Mouse (Mus musculus) ES-Bruce4 (cell line): Measurements from ENCODE around the gene Gm9803. TPM values are rescaled to one million over a fixed set of nuclear protein-coding genes. Genes with fewer than 3 reads are reported as not detected.

Source experiments
- H3K27ac ChIP-seq: 2 replicates; pipeline ENCODE4 v1.5.1; 2012; ENCODE audit warnings: low read length, inconsistent platforms; ENCODE audit not compliant: insufficient read depth
- H3K27me3 ChIP-seq: 2 replicates; pipeline ENCODE4 v1.6.1; 2012; ENCODE audit warnings: mild to moderate bottlenecking, low read length, inconsistent platforms; ENCODE audit not compliant: control insufficient read depth, poor library complexity, insufficient read depth, severe bottlenecking
- H3K36me3 ChIP-seq: 2 replicates; pipeline ENCODE4 v1.6.1; 2012; ENCODE audit warnings: inconsistent platforms, mild to moderate bottlenecking, low read length, moderate library complexity; ENCODE audit not compliant: control insufficient read depth, poor library complexity, insufficient read depth, severe bottlenecking
- H3K4me1 ChIP-seq: one replicate; pipeline ENCODE4 v1.8.1; 2011; ENCODE audit warnings: low read length; ENCODE audit not compliant: control insufficient read depth, insufficient read depth
- H3K4me3 ChIP-seq: 2 replicates; pipeline ENCODE4 v1.5.1; 2011; ENCODE audit warnings: low read depth, mild to moderate bottlenecking, low read length
- H3K9ac ChIP-seq: 2 replicates; pipeline ENCODE4 v1.6.1; 2012; ENCODE audit warnings: low read depth, mild to moderate bottlenecking, inconsistent platforms; ENCODE audit not compliant: poor library complexity, severe bottlenecking
- H3K9me3 ChIP-seq: replicated peaks from 2 replicates; pipeline ENCODE4 v1.6.1; 2012; ENCODE audit warnings: mild to moderate bottlenecking, low read length, inconsistent platforms; ENCODE audit not compliant: control insufficient read depth, poor library complexity, insufficient read depth, severe bottlenecking
- CTCF ChIP-seq: IDR thresholded peaks from one replicate; pipeline ENCODE4 v1.8.1; 2011; ENCODE audit warnings: low read depth, low read length
- EP300 ChIP-seq: IDR thresholded peaks from 2 replicates; pipeline ENCODE4 v1.6.1; 2011; ENCODE audit warnings: low read depth, low read length; ENCODE audit not compliant: insufficient read depth
- POLR2A ChIP-seq: IDR thresholded peaks from one replicate; pipeline ENCODE4 v1.8.1; 2011; ENCODE audit warnings: low read length; ENCODE audit not compliant: insufficient read depth
- polyA plus RNA-seq: library from polyadenylated mRNA; stranded (reverse); fragments of >200 nt; gene quantifications from 2 replicates; pipeline ENCODE4 v1.2.4, GENCODE M21; 2011; ENCODE audit warnings: low read depth; ENCODE audit not compliant: missing spikeins, insufficient read depth, insufficient read length

Gm9803 gene
- polyA plus RNA-seq, 1 experiment = 28.5 TPM

GRCm38 (mm10) chr10:43539746-43540310 lies 15.9 kb downstream of the Gm9803 start:
- H3K27ac ChIP-seq = no peak overlapping the region
- peak overlapping the region; percentile 95 for H3K4me3 ChIP-seq
- peaks cover 2% of the 10 kb centered on the region; the same call in 1 of the 2 replicates for H3K36me3 ChIP-seq
- no peaks in the 10 kb centered on the region for H3K4me1 ChIP-seq
- H3K9ac ChIP-seq = peak overlapping the region; percentile 66
- no peaks in the 10 kb centered on the region for H3K9me3 ChIP-seq
- H3K27me3 ChIP-seq = no peaks in the 10 kb centered on the region
- TF ChIP-seq POLR2A (no peak), CTCF (no peak), EP300 (no peak)

GRCm38 (mm10) chr10:43540442-43541152 lies 16.7 kb downstream of the Gm9803 start, which contains the start of gene 1700021F05Rik:
Gene 1700021F05Rik, minus strand, starts transcription at chr10:43540994.
- Histone ChIP-seq H3K9me3 (no peaks in the 10 kb centered on the region), H3K27ac (no peak within 1 kb of the TSS), H3K4me1 (no peaks in the 10 kb centered on the region), H3K27me3 (no peaks in the 10 kb centered on the region), H3K36me3 (peaks cover 2% of the 10 kb centered on the region; the same call in 1 of the 2 replicates), H3K4me3 (peak within 1 kb of the TSS; percentile 95), H3K9ac (peak within 1 kb of the TSS; percentile 66)
- no peak for TF ChIP-seq POLR2A
- TF ChIP-seq EP300 = peak; percentile 78; the same call in 1 of the 2 replicates
- peak; percentile 83 for TF ChIP-seq CTCF

- H3K9ac ChIP-seq = no peak overlapping the region
- H3K4me3 ChIP-seq = no peak overlapping the region
- H3K36me3 ChIP-seq = no peaks in the 10 kb centered on the region
- H3K27ac ChIP-seq = no peak overlapping the region
- TF ChIP-seq EP300 = no peak
- TF ChIP-seq POLR2A = no peak
- TF ChIP-seq CTCF = no peak
- no peaks in the 10 kb centered on the region for H3K9me3 ChIP-seq
- H3K27me3 ChIP-seq = no peaks in the 10 kb centered on the region
- H3K4me1 ChIP-seq = no peaks in the 10 kb centered on the region
Observed at GRCm38 (mm10) chr10:43541153-43541544, 17.3 kb downstream of the Gm9803 start.

- Histone ChIP-seq H3K4me1 (peaks cover 2% of the 10 kb centered on the region), H3K27ac (no peak overlapping the region), H3K9me3 (no peaks in the 10 kb centered on the region), H3K9ac (no peak overlapping the region), H3K36me3 (no peaks in the 10 kb centered on the region), H3K4me3 (no peak overlapping the region), H3K27me3 (no peaks in the 10 kb centered on the region)
- no peak for TF ChIP-seq EP300
- TF ChIP-seq POLR2A = no peak
- TF ChIP-seq CTCF = peak; percentile 65
Observed at GRCm38 (mm10) chr10:43549411-43549810, 25.5 kb downstream of the Gm9803 start.

GRCm38 (mm10) chr10:43550923-43551322 lies 27.0 kb downstream of the Gm9803 start:
- H3K27ac ChIP-seq = peak overlapping the region; percentile 81
- no peak overlapping the region for H3K4me3 ChIP-seq
- no peaks in the 10 kb centered on the region for H3K36me3 ChIP-seq

GRCm38 (mm10) chr10:43551388-43551787 lies 27.5 kb downstream of the Gm9803 start:
- no peaks in the 10 kb centered on the region for H3K36me3 ChIP-seq
- peak overlapping the region; percentile 81 for H3K27ac ChIP-seq
- peak overlapping the region; percentile 37; the same call in 1 of the 2 replicates for H3K9ac ChIP-seq
- H3K27me3 ChIP-seq = no peaks in the 10 kb centered on the region
- TF ChIP-seq CTCF (no peak), POLR2A (no peak), EP300 (peak; percentile 97)
- H3K4me3 ChIP-seq = no peak overlapping the region
- peaks cover 2% of the 10 kb centered on the region for H3K4me1 ChIP-seq
- no peaks in the 10 kb centered on the region for H3K9me3 ChIP-seq

More at GRCm38 (mm10) chr10:43550923-43551322, 27.0 kb downstream of the Gm9803 start:
- Histone ChIP-seq H3K27me3 (no peaks in the 10 kb centered on the region), H3K9ac (peak overlapping the region; percentile 37; the same call in 1 of the 2 replicates), H3K9me3 (no peaks in the 10 kb centered on the region), H3K4me1 (peaks cover 2% of the 10 kb centered on the region)
- peak; percentile 81 for TF ChIP-seq EP300
- no peak for TF ChIP-seq POLR2A
